Mouse (Mus musculus) hindbrain, embryonic 16.5 days (tissue): Measurements from ENCODE around the gene Gm20662. TPM values are rescaled to one million over a fixed set of nuclear protein-coding genes. Genes with fewer than 3 reads are reported as not detected.

ENCODE experiments used
- ATAC-seq: fragments of 200-750 bp; cut with Nextera tagmentation; 2 replicates; pipeline ENCODE4 v1.8.0; 2017; ENCODE audit warnings: moderate TSS enrichment, moderate library complexity
- H3K27ac ChIP-seq: fragments of 300-500 bp; sonication (generic); 2 replicates; pipeline ENCODE4 v1.5.1; 2014; ENCODE audit warnings: low read depth, mild to moderate bottlenecking, control low read depth, low read length, moderate library complexity
- H3K27me3 ChIP-seq: fragments of 300-500 bp; sonication (generic); replicated peaks from 2 replicates; pipeline ENCODE4 v1.6.1; 2014; ENCODE audit warnings: low read length; ENCODE audit not compliant: control insufficient read depth, insufficient read depth
- H3K36me3 ChIP-seq: fragments of 300-500 bp; sonication (generic); 2 replicates; pipeline ENCODE4 v1.6.1; 2014; ENCODE audit warnings: mild to moderate bottlenecking, low read length, moderate library complexity, mixed read lengths; ENCODE audit not compliant: control insufficient read depth, insufficient read depth
- H3K4me1 ChIP-seq: fragments of 300-500 bp; sonication (generic); 2 replicates; pipeline ENCODE4 v1.6.1; 2014; ENCODE audit warnings: low read depth, low read length; ENCODE audit not compliant: control insufficient read depth, insufficient read depth
- H3K4me2 ChIP-seq: fragments of 300-500 bp; sonication (generic); 2 replicates; pipeline ENCODE4 v1.6.1; 2014; ENCODE audit warnings: mild to moderate bottlenecking, low read length, control low read depth, moderate library complexity
- H3K4me3 ChIP-seq: fragments of 300-500 bp; sonication (generic); 2 replicates; pipeline ENCODE4 v1.5.1; 2014; ENCODE audit warnings: mild to moderate bottlenecking, low read length, control low read depth, moderate library complexity
- H3K9ac ChIP-seq: fragments of 300-500 bp; sonication (generic); 2 replicates; pipeline ENCODE4 v1.6.1; 2014; ENCODE audit warnings: low read depth, mild to moderate bottlenecking, control low read depth, low read length, moderate library complexity
- H3K9me3 ChIP-seq: fragments of 300-500 bp; sonication (generic); 2 replicates; pipeline ENCODE4 v1.6.1; 2014; ENCODE audit warnings: mild to moderate bottlenecking, low read length, moderate library complexity; ENCODE audit not compliant: control insufficient read depth
- WGBS: fragments of 180-500 bp; shearing (Covaris S2); extraction: QIAGEN DNeasy Blood & Tissue Kit; methylation state at CpG from one replicate; pipeline ENCODE4 v1.1.7; 2014; 5-methylcytosine and 5-hydroxymethylcytosine counted together
- polyA plus RNA-seq: library from polyadenylated mRNA; unstranded; fragments of >200 nt; fragmentation: Nextera tagmentation; extraction: Ambion mirVana; gene quantifications from 2 replicates; pipeline ENCODE4 v1.2.1, GENCODE M21; 2015

The Gm20662 gene
- 0.34 and 1.5 TPM in 2 replicates for polyA plus RNA-seq

DNA sequence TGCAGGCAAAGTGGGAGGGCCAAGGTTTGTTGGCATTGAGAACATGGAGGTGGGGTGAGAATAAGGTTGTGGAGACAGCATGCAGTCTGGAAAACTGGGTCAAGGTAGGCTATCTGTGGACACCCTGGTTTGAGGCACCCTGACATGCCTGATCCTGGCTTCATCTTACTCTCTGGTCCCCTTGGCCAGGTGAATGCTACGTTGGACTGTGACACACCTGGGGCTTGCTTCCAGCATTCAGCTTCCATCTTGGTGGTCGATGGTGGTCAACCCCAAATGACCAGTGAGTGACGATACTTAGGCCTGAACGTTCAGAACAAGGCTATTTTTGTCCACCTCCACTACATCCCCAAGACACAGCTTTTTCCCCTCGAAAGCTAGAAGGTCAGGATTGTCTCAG lies at the start of gene Gm20662:
TSS of gene Gm20662 (plus strand) at position 301 of the 400 bp plus-strand sequence.
- Histone ChIP-seq H3K9ac (no peak within 1 kb of the TSS), H3K4me2 (no peak within 1 kb of the TSS), H3K4me1 (no peaks in the 10 kb centered on the region), H3K4me3 (no peak within 1 kb of the TSS), H3K27me3 (no peaks in the 10 kb centered on the region), H3K9me3 (no peaks in the 10 kb centered on the region), H3K36me3 (no peaks in the 10 kb centered on the region), H3K27ac (no peak within 1 kb of the TSS)
- ATAC-seq: no peak
- 90% methylated on average over 5 of the region's 5 CpGs for WGBS

DNA sequence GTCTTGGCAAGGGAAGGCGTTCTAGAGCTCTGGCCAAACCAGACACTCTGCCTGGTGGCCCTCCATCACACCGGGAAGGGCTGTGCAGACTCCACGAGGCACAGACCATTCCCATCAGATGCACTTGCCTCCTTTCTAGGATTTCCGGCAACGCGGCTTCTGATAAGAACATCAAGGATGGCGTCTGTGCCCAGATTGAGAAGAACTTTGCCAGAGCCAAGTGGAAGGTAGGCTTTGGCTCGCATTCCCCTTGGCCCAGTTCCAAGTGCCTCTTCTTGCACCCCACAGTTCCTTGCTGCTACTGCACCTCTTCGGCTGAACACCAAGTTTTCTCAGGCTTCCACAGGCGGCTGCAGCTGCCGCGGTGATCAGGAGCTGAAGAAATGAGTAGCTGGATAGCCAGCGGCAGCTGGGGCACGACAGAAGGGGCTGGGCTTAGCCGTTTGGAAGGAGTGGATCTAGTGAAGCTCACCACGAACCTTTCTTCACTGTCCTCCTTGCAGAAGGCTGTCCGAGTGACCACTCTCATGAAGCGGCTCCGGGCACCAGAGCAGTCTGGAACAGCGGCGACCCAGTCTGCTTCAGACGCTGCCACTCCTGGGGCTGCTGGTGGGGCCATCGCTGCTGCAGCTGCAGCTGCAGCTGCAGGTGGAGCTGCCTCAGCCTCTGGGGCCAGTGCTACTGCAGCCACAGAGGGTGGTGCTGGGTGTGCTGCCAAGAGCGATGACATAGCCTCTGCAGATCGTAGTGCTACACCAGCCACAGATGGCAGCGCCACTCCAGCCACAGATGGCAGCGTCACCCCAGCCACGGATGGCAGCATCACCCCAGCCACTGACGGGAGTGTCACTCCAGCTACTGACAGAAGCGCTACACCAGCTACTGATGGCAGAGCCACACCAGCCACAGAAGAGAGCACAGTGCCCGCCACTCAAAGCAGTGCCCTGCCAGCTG lies 48.6 kb upstream of the Gm20662 start:
- Histone ChIP-seq H3K36me3 (peaks cover 8% of the 10 kb centered on the region; the same call in 1 of the 2 replicates), H3K9ac (no peak overlapping the region), H3K4me3 (no peak overlapping the region), H3K9me3 (no peaks in the 10 kb centered on the region), H3K4me1 (peaks cover 12% of the 10 kb centered on the region), H3K27ac (no peak overlapping the region), H3K27me3 (no peaks in the 10 kb centered on the region), H3K4me2 (no peak overlapping the region)
- WGBS: 86% methylated on average over 31 of the region's 31 CpGs
- ATAC-seq: no peak

DNA sequence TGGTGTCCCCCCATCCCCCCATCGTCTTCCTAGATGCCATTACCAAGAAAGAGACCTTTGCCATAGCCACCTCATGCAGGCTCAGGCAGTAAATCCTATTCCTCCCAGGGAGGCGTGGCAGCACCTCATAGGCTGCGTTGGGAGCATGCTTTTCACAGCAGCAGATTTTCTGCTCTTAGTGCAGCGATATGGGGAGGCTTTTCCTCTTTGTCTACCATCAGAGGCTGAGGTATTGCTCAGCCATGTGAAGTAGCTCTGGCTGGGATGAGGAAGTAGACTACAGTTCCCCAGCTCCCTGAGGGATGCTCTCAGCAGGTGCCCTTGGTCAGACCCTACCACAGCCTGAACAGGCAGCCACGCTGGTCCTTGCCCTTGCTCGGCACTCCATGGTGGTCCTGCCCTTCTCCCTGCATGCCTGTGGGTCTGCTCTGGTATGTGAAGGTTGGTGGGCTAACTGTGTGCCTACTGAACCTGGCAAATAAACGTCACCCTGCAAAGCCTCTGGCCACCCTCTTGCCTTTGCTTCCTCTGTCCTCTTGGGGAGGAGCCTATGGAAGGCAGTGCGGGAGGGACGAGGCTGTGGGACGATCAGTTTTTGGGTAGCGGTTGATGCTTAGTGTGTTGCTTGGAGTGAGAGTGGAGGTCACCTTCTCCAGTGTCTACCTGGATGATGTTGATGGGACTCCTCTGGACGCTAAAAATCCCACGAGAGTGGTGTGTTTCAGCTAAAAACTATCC lies 46.8 kb upstream of the Gm20662 start:
- Histone ChIP-seq H3K27me3 (no peaks in the 10 kb centered on the region), H3K4me2 (no peak overlapping the region), H3K27ac (no peak overlapping the region), H3K4me1 (peaks cover 12% of the 10 kb centered on the region), H3K4me3 (no peak overlapping the region), H3K9ac (no peak overlapping the region), H3K36me3 (peaks cover 8% of the 10 kb centered on the region; the same call in 1 of the 2 replicates), H3K9me3 (no peaks in the 10 kb centered on the region)
- 85% methylated on average over 13 of the region's 13 CpGs for WGBS
- ATAC-seq: no peak

DNA sequence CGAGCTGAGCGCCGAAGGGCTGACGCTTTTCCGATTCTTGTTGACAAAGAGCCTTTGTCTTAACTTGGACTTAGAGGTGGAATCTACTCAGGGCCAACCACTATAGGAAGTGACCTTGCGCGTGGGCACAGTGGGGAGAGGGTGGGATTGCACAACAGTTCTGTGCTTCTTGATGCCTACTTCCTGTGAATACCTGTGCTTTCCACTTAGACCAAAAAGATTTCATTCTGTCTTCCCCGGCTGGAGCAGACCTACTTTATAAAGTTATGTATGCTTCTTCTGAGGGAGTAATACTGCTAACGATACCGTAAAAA lies 46.3 kb upstream of the Gm20662 start, which contains the start of gene Traip:
TSS of gene Traip (plus strand) at position 215 of the 314 bp plus-strand sequence.
- Histone ChIP-seq H3K4me1 (peaks cover 12% of the 10 kb centered on the region), H3K9me3 (no peaks in the 10 kb centered on the region), H3K4me2 (peak within 1 kb of the TSS; percentile 94), H3K36me3 (peaks cover 8% of the 10 kb centered on the region; the same call in 1 of the 2 replicates), H3K27ac (peak within 1 kb of the TSS; percentile 86), H3K27me3 (no peaks in the 10 kb centered on the region), H3K4me3 (peak within 1 kb of the TSS; percentile 63), H3K9ac (peak within 1 kb of the TSS; percentile 78)
- WGBS: 95% methylated on average over 10 of the region's 10 CpGs
- no peak for ATAC-seq

DNA sequence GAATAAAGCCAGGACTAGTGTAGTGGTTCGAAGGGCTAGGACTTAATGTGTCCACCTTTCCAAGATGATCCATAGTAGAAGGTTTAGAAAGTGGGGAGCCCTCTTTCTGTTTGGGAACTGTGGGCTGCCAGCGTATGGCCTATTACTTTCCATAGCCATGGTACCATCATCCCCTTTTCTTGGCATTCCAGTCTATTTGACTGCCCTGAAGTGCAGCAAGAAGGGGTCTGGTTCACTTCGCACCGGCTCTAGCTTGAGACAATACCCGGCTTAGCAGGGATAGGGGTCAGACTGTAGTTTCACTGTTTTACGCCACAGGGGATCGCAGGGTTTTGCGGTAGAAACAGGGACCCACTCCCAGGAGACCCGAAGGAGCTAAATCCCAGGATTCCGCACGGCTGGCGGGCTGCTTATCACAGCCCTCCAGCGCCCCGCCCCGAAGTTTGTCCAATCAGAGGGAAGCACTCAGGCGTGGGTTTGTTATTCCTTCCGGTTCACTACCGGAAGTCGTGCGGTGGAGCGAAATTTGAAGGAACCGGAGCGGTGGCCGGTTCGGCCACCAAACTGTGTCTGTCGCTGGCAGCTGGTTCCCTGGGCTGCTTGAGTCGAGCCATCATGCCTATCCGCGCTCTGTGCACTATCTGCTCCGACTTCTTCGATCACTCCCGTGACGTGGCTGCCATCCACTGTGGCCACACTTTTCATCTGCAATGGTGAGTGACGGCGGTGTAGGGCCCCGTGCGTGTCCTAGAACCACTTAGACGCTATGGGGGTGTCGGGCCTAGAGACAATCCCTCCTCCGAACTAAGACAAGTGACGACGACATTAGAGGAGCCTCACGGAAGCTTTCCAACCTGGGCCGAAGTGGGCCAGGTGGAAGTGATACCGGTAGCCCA lies 45.4 kb upstream of the Gm20662 start:
- Histone ChIP-seq H3K9me3 (no peaks in the 10 kb centered on the region), H3K4me3 (peak overlapping the region; percentile 63), H3K9ac (peak overlapping the region; percentile 78), H3K27me3 (no peaks in the 10 kb centered on the region), H3K27ac (peak overlapping the region; percentile 86), H3K36me3 (peaks cover 8% of the 10 kb centered on the region; the same call in 1 of the 2 replicates), H3K4me1 (peaks cover 12% of the 10 kb centered on the region), H3K4me2 (peak overlapping the region; percentile 94)
- ATAC-seq: peak; percentile 97
- 15% methylated on average over 45 of the region's 45 CpGs for WGBS

DNA sequence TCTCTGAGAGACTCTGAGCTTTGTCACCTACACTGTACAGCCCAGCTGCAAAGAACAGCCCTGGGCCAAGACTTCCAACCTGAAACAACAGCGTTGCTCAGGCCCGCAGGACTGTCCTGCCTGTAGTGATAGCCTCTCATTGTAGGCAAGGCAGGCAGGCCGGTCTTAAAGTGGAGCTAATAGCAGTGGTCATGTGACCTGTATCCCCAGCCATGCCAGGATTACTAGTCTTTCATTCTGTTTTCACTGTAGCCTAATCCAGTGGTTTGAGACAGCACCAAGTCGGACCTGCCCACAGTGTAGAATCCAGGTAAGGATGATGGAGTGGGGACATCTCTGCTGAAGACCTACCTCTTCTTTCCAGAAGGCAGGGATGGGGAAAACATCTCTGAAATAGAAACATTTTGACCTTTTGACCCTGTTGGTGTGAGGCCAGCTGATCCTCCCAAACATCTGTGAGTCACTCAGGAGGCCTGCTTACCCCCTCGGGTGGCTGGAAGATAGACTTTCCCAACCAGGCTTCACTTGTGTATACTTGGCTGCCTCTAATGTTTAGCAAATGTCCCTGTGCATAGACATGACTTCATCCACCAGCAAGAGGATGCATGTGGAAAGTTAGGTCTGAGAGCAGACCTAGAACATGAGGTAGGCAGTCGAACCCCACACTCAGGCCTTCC lies 40.4 kb upstream of the Gm20662 start:
- Histone ChIP-seq H3K36me3 (no peaks in the 10 kb centered on the region), H3K9ac (no peak overlapping the region), H3K4me2 (no peak overlapping the region), H3K4me3 (no peak overlapping the region), H3K4me1 (peaks cover 10% of the 10 kb centered on the region), H3K27ac (no peak overlapping the region), H3K27me3 (no peaks in the 10 kb centered on the region), H3K9me3 (no peaks in the 10 kb centered on the region)
- 86% methylated on average over 6 of the region's 6 CpGs for WGBS
- no peak for ATAC-seq

DNA sequence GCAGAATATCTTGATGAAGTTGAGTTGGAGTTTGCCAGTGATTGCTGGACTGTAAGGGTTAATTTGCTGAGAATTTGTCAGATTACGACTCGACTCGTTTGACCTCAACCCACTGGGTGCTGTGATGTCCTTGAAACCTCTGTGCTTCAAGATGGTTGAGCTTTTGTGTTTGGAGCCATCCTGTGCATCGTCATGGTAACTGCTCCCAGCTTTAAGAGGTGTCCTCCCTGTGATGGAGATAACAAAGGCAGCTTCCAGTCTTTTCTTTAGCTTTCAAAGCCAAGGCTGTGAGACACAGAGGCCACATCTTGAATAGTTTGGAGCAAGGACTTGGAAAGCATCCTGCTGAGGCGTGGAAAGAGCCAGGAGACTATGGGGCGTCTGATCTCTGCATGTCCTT lies 39.0 kb upstream of the Gm20662 start:
- Histone ChIP-seq H3K4me2 (no peak overlapping the region), H3K9me3 (no peaks in the 10 kb centered on the region), H3K27me3 (no peaks in the 10 kb centered on the region), H3K36me3 (no peaks in the 10 kb centered on the region), H3K27ac (no peak overlapping the region), H3K4me3 (no peak overlapping the region), H3K9ac (no peak overlapping the region), H3K4me1 (peaks cover 14% of the 10 kb centered on the region)
- 31% methylated on average over 6 of the region's 6 CpGs for WGBS
- no peak for ATAC-seq

DNA sequence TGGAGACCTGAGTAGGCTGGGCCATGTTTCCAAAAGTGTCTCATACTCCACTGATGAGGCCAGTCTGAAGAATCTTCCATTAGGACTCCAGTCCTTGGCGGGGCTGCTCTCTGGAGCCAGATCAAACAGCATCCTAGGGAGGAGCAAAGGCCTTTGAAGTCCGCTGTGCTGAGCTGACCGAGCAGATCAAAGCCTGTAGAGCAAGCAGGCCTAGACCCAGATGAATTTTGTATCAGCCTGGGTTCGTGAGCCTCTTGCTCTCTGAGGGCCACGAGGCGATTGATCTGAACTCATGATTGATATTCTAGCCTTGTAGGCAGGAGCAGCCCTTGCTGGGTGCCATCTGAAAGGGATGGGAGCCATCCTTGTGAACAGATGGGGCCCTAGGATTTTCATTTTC lies 36.3 kb upstream of the Gm20662 start:
- Histone ChIP-seq H3K36me3 (no peaks in the 10 kb centered on the region), H3K4me2 (no peak overlapping the region), H3K9me3 (no peaks in the 10 kb centered on the region), H3K9ac (no peak overlapping the region), H3K27ac (no peak overlapping the region), H3K27me3 (no peaks in the 10 kb centered on the region), H3K4me1 (peaks cover 16% of the 10 kb centered on the region), H3K4me3 (no peak overlapping the region)
- 70% methylated on average over 6 of the region's 6 CpGs for WGBS
- ATAC-seq: no peak
